Mouse (Mus musculus) cerebellum, postnatal 14 days (tissue): ENCODE data around the gene Cntnap5c.

Source experiments
- DNase-seq, 2 experiments: peaks; one replicate each; pipeline ENCODE4 v3.0.0; 2021; ENCODE audit warnings: mixed read lengths in 2 of 2

The Cntnap5c gene

DNA sequence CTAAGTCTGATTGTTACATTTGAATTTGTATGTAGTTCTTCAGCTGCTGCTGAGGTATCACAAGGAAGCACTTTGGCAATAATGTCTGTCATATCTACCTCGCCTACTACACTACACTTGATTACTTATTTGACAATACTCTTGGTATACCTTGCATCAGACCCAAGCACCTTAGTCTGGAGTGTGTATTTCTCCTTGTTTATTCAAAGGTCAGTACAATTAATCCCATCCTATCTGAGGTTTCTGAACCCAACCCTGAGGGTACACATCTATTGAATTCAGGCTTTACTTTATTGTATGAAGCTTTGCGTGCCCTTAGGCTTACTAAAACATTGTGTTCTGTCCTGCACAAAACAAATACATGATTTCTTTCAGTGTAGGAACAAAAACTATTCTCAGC is 235.1 kb downstream of the Cntnap5c start:
- no peak for DNase-seq

DNA sequence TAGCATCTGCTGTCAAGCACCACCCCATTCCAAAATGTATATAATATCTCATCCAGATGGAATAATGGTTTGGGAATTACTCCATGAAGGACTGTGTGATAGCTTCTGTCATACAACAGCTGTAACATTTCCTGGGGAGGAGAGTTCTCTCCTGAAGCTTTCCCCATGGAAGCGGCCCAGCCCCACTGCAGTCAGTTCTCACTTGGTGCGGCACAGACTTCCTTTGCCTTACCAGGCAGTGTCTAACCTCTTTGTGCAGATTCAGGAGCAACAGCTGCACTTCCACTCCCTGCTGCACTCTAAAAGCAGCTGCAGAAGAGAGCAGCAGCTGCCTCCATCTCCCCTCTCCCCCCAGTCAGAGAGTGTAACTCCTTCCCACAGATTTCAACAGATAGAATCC is 271.8 kb downstream of the Cntnap5c start:
- DNase-seq, result no peak

DNA sequence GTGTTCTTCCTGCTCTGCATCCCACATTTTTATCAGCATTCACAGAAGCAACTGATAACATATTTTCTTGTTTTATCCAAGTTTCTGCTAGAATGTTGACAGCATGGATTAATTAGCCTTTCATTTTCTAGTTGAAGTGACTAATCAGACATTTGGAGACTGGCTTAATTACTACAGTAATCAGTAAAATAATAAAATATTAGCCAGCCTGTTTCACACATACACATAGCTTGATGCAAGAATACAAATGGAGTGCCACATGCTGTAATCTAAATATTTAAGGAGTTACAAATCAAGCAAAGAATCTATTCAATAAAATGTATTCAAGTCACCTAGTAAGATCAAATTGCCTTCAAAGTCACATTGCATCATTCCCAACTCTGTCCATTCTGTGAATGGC is 275.8 kb downstream of the Cntnap5c start:
- DNase-seq, result no peak

DNA sequence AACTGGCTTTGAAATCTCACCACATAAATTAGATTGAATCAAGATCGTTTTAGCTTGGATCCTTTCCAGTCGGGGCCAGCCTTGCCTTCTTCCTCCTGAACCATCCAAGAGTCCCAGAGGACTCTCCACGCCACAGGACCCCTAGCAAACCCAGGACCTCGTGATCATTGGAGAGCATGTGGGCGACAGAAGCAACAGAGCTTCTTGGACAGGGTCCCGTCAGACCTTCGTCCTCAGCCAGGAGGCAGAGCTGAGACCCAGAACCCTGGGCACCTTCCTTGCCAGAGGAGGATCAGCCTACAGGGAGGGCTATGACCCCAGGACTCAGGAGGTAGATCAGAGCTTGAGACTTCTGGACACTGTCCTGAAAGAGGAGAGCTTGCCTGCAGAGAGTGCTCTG is 300.5 kb downstream of the Cntnap5c start:
- peak; percentile 7 to 9 for DNase-seq

DNA sequence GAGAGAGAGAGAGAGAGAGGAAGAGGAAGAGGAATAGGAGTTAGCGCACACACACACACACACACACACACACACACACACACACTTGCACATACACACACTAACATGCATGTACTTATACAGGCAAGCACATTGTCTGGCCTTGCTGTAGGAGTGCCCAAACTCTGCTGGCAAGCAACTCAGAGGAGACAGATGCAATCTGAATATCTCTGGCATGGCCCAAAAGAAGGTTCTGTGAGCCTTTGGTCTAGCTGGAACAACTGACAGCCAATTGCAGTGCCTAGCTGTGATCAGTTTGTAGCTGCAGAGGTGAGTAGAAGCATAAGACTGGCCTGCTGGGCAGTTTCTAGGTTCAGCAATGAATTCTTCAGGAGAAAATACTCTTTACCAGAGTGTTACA is 313.3 kb downstream of the Cntnap5c start:
- peak; percentile 54 to 59 for DNase-seq

DNA sequence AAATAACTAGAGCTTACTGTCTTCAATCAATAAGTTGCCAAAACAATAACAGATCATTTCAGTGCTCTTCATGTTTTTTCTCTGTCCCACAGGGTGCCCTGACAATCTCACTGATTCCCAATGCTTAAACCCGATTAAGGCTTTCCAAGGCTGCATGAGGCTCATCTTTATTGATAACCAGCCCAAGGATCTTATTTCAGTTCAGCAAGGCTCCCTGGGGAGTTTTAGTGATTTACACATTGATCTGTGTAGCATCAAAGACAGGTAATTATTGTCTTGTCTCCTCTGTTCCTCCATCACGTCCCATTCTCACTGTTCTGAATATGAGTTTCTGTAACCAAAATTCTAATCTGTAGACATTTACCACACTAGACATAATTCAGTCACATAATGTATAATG is 335.1 kb downstream of the Cntnap5c start:
- no peak for DNase-seq

DNA sequence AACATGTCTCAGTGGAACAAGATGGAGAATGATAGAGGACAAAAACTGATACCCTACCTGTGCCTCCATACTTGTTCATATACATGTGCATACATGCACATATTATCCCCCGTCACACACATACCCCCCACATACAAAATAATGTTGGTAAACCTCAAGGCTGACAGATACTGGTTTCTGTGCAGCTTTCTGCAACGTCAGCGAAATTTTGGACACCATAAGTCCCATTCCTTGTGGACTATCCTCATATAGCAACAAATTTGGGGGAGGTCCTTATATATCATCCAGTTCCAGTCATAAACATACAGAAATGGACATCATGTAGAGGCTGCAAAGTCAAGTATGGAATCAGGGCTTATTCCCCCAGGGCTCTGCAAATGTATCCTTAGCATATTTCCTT is 338.5 kb downstream of the Cntnap5c start:
- no peak for DNase-seq

DNA sequence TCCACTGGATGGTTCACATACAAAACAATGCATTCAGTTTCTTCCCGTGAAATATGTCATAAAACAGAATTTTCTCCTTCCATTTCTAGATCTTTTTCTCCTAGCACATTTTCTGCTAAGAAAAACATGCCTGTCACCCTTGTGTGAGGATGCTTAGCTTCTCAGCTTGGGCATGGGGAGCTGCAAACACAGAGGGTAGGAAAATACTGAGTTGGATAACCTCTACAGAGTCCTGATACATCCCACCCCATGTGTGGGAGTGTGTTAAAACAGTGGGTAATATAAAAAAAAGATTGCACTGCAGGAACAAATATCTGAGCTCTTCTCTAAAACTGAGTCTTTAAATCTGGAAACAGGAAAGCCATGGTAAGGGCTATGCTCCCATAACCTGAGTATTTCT is 339.0 kb downstream of the Cntnap5c start:
- no peak for DNase-seq

DNA sequence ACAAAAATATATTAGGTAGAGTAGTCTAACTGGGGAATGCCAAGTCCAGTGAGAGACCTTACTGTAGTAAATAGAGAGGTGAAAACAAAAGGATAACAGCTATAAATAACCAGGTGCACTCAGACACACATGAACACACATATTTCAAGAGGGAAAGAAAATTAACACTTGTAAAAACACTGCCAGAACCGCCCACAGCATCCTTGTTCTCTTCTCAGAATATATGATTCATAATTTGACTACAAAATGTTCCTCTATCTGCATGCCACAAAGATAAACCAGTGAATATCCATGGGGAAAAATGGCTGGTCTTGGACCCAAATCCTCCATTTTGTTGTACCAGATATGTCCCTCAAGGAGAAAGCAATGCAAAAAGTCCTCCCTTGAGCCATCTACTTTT is 417.8 kb downstream of the Cntnap5c start:
- no peak for DNase-seq

DNA sequence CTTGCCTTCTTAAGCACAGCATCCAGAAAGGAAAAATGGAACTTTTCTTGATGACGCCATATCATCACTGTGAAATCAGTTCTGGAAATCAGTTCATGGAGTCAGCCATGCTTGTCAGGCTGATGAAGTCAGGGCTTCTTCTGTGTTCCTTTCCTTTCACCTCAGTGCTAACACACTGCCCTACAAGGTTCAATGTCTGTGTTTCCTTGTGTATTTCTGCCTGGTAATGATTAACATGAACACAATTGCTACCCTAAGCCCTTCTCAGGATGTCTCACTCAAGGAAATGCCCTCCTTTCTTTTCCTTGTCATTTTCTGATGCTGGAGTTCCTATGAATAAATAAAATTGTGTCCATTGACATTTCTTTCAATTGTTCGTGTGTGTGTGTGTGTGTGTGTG is 431.8 kb downstream of the Cntnap5c start:
- no peak for DNase-seq

DNA sequence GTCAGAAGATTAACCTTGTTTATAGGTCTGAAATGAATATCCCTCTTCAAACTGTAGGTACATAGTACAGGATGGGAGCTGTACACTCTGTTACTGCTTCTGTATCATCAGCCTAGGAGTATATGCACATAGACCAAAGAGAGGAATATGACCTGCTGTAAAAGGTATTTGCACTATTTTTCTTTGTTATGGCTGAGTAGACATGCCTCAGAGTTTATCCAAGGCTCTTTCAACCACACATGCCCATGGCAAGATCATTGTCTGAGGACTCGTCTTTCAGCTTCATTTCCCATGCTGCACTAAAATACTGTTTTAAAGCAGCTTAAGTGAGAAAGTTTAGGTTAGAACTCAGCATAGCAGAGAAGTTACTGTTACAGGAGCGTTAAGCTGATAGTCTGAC is 498.7 kb downstream of the Cntnap5c start:
- DNase-seq, result no peak

DNA sequence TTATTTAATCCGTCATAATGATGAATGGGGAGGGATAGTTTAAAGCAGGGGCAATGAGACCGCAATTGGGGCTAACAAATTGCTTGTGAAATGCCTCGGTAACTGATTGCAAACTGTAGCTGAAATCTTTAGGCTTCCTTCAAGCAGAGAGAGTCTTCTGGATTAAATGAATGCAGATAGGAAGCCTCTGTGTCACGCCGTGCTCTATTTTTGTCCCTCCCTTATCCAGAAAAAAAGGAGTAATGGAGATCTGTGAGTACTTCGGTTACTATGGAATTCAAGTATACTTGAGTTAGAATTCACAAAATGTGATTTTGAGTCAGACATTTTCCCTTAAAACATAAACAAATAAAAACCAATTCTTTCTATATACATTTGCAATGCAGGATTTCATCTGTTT is 581.9 kb downstream of the Cntnap5c start:
- DNase-seq, result no peak

DNA sequence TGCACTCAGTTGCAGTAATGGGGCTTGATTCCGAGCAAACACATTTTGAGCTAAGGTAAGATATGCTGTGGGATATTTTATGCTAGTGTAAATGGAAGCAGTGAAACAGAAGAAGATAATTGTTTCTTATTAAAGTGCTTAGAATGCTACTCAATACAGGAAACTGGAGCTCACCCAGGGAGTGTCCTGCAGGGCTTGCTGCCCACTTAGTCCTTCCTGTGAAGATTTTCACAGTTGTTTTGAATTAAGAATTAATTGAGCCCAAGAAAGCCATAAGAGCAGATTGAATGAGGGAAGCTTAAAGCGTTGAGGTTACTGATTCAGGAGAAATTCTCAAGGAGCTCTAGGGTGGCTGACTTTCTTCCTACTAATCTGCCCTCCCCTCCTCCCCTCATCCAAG is 586.9 kb downstream of the Cntnap5c start:
- DNase-seq, result no peak

DNA sequence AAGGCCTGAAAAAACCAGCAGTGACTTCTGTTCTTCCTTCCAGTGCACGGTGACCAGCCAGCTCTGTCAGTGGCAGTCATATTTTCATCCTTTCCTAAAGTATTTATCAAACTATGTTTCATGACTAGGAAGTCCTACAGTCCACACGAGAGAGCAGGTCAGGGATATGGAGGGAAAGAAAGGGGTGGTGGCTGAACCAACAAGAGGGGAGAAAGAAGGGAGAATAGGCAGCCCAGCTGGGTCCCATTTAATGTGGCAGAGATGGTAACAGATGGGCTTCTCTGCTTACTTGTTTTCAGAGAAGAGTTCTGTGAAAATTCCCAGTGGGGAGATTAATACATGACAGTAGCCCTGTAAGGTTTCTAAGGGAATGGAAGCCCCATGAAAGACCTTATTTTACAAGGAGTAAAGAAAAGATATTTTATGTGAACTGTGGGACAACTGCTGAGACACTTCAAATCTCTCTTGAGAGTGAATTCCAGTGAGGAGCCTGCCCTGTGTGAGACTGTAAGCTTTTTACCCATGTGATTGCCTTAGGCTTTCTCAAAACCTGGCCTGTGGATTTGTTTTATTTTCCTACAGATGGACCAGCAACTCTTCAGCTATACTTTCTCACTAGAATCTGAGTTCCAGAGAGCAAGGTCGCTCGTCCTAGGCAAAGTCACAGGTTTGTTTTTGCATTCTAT is 594.4 kb downstream of the Cntnap5c start:
- DNase-seq, result peak in 1 of 2 experiments; percentile 0

DNA sequence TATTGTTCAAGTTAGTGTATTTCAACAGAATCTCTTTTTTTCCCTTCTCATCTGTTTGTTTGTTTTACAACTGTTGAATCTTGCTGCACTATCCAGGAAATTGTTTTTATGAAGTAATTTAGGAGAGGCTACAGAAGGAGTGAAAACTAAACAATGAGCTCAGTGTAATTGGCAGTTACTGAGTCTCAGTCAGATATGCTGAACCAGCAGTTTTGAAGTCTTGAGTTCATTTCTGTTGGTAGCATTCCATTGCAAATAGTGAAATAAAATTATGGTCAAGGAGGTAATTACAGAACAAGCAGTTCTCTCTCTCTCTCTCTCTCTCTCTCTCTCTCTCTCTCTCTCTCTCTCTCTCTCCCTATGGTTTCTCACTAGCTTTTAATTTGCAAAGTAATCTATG is 600.7 kb downstream of the Cntnap5c start:
- DNase-seq, result no peak

DNA sequence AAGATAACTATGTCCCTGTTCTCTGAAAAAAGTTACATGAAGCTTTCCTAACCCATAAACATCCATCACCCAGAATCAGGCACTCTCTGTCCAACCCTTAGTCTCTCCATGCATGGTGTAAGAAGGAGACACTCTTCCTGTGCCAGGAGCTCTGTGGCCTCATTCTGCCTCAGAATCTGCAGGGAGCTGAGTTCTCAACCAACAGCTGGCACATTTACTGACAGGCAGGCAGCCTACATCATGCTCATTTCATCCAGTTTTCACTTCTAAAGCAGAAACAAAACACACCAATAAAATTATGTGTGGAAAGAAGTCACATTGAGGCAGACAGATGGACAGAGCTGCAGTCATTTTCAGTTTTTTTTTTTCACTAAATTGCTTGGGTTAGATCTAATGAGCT is 638.4 kb downstream of the Cntnap5c start:
- DNase-seq, result peak; percentile 11 to 22

DNA sequence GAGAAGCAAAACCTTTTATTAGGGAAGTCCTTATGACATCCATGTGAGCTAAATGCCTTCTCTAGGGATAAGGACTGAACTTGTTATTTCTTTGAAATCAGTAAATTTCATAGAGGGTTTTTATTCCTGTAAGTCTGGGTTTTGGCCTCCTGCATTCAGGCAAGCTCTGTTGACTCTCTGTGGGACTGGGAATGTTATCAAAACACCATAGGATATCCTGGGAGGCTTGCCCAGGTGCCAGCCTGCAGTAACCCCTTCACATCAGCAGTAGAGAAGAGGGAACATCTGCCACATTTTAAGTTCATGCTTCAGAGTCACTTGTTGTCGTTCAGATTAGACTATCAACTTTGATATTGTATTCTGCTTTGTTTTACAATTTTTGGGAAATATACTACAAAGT is 639.4 kb downstream of the Cntnap5c start:
- DNase-seq, result peak; percentile 29 to 39

DNA sequence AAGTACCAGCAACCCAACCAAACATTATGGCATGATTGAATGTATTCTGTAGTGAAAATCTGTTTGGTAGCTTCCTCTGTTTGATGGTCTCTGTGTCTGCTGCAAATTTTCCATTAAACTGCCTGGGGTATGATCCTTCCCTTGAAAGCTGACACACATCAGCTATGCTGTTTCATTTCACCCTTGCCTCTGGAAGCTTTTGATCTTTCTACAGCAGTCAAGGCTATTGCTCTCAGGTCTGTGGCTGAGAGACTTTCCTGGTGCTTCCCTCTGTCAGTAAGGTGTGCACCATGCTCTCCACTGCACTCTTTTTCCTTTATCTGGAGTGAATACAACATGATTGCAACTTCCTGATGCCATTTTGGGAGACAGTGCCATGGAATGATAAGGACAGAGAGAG is 668.1 kb downstream of the Cntnap5c start:
- no peak for DNase-seq
